Mouse (Mus musculus) stomach, embryonic 16.5 days (tissue): ENCODE data around the gene Gm2115. TPM values are rescaled to one million over a fixed set of nuclear protein-coding genes. Genes with fewer than 3 reads are reported as not detected.

ENCODE experiments used
- ATAC-seq: fragments of 200-750 bp; cut with Nextera tagmentation; 2 replicates; pipeline ENCODE4 v1.8.0; 2017; ENCODE audit warnings: moderate number of reproducible peaks, moderate TSS enrichment; ENCODE audit not compliant: insufficient read depth, low FRiP score
- H3K27ac ChIP-seq: fragments of 300-500 bp; sonication (generic); 2 replicates; pipeline ENCODE4 v1.5.1; 2014; ENCODE audit warnings: low read length
- H3K27me3 ChIP-seq: fragments of 300-500 bp; sonication (generic); 2 replicates; pipeline ENCODE4 v1.6.1; 2014; ENCODE audit warnings: low read length, control low read depth, mixed read lengths; ENCODE audit not compliant: control insufficient read depth, insufficient read depth
- H3K36me3 ChIP-seq: fragments of 300-500 bp; sonication (generic); 2 replicates; pipeline ENCODE4 v1.6.1; 2014; ENCODE audit warnings: low read length; ENCODE audit not compliant: control insufficient read depth, insufficient read depth
- H3K4me1 ChIP-seq: fragments of 300-500 bp; sonication (generic); 2 replicates; pipeline ENCODE4 v1.6.1; 2014; ENCODE audit warnings: low read length, control low read depth, mixed read lengths; ENCODE audit not compliant: control insufficient read depth, insufficient read depth
- H3K4me2 ChIP-seq: fragments of 300-500 bp; sonication (generic); 2 replicates; pipeline ENCODE4 v1.6.1; 2014; ENCODE audit warnings: low read depth, low read length, mixed read lengths
- H3K4me3 ChIP-seq: fragments of 300-500 bp; sonication (generic); replicated peaks from 2 replicates; pipeline ENCODE4 v1.5.1; 2014; ENCODE audit warnings: mild to moderate bottlenecking, low read length
- H3K9ac ChIP-seq: fragments of 300-500 bp; sonication (generic); 2 replicates; pipeline ENCODE4 v1.6.1; 2014; ENCODE audit warnings: low read length
- H3K9me3 ChIP-seq: fragments of 300-500 bp; sonication (generic); replicated peaks from 2 replicates; pipeline ENCODE4 v1.6.1; 2016; ENCODE audit warnings: low read length, control low read depth; ENCODE audit not compliant: control insufficient read depth
- WGBS: fragments of 180-500 bp; shearing (Covaris S2); extraction: QIAGEN DNeasy Blood & Tissue Kit; methylation state at CpG from one replicate; pipeline ENCODE4 v1.1.7; 2014; 5-methylcytosine and 5-hydroxymethylcytosine counted together
- polyA plus RNA-seq: library from polyadenylated mRNA; unstranded; fragments of >200 nt; fragmentation: Nextera tagmentation; extraction: Ambion mirVana; gene quantifications from 2 replicates; pipeline ENCODE4 v1.2.1, GENCODE M21; 2015

The Gm2115 gene
- polyA plus RNA-seq, 1 experiment from 2014 or later: 3.3 TPM

GRCm38 (mm10) chr7:84578841-84579240, 50.1 kb downstream of the Gm2115 start:
- Histone ChIP-seq H3K9ac (no peak overlapping the region), H3K36me3 (no peaks in the 10 kb centered on the region), H3K27me3 (no peaks in the 10 kb centered on the region), H3K9me3 (no peaks in the 10 kb centered on the region), H3K27ac (no peak overlapping the region), H3K4me2 (no peak overlapping the region), H3K4me3 (no peak overlapping the region), H3K4me1 (no peaks in the 10 kb centered on the region)
- no peak for ATAC-seq
- 73% methylated on average over 1 of the region's 1 CpGs for WGBS

- H3K36me3 ChIP-seq: no peaks in the 10 kb centered on the region
- H3K27ac ChIP-seq: no peak overlapping the region
- H3K9ac ChIP-seq: no peak overlapping the region
- H3K27me3 ChIP-seq: no peaks in the 10 kb centered on the region
- 82% methylated on average over 1 of the region's 1 CpGs for WGBS
- no peak overlapping the region for H3K4me3 ChIP-seq
- no peaks in the 10 kb centered on the region for H3K9me3 ChIP-seq
- no peak overlapping the region for H3K4me2 ChIP-seq
- no peaks in the 10 kb centered on the region for H3K4me1 ChIP-seq
- no peak for ATAC-seq
These were observed 51.0 kb downstream of the Gm2115 start for GRCm38 (mm10) chr7:84579769-84580168.

- no peaks in the 10 kb centered on the region for H3K36me3 ChIP-seq
- WGBS: 84% methylated on average over 4 of the region's 4 CpGs
- H3K4me3 ChIP-seq: no peak overlapping the region
- no peak for ATAC-seq
- no peaks in the 10 kb centered on the region for H3K27me3 ChIP-seq
- no peak overlapping the region for H3K4me2 ChIP-seq
- H3K27ac ChIP-seq: no peak overlapping the region
- H3K9me3 ChIP-seq: no peaks in the 10 kb centered on the region
- no peak overlapping the region for H3K9ac ChIP-seq
- H3K4me1 ChIP-seq: no peaks in the 10 kb centered on the region
These were observed 56.3 kb downstream of the Gm2115 start for GRCm38 (mm10) chr7:84585086-84585485.

GRCm38 (mm10) chr7:84586360-84587100, 57.8 kb downstream of the Gm2115 start:
- H3K4me2 ChIP-seq: no peak overlapping the region
- no peak for ATAC-seq
- 70% methylated on average over 3 of the region's 3 CpGs for WGBS

GRCm38 (mm10) chr7:84587101-84587783, 58.5 kb downstream of the Gm2115 start:
- Histone ChIP-seq H3K4me2 (no peak overlapping the region), H3K4me1 (no peaks in the 10 kb centered on the region), H3K9me3 (no peaks in the 10 kb centered on the region), H3K27ac (no peak overlapping the region), H3K9ac (no peak overlapping the region), H3K4me3 (no peak overlapping the region), H3K36me3 (no peaks in the 10 kb centered on the region), H3K27me3 (no peaks in the 10 kb centered on the region)
- ATAC-seq: peak; percentile 49; the same call in 1 of the 2 replicates
- 91% methylated on average over 5 of the region's 5 CpGs for WGBS

More at GRCm38 (mm10) chr7:84586360-84587100, 57.8 kb downstream of the Gm2115 start:
- no peaks in the 10 kb centered on the region for H3K9me3 ChIP-seq
- no peak overlapping the region for H3K4me3 ChIP-seq
- no peaks in the 10 kb centered on the region for H3K4me1 ChIP-seq
- no peak overlapping the region for H3K9ac ChIP-seq
- H3K27me3 ChIP-seq: no peaks in the 10 kb centered on the region
- no peaks in the 10 kb centered on the region for H3K36me3 ChIP-seq
- no peak overlapping the region for H3K27ac ChIP-seq

GRCm38 (mm10) chr7:84590622-84591021, 61.9 kb downstream of the Gm2115 start:
- ATAC-seq: no peak
- WGBS: 73% methylated on average over 2 of the region's 2 CpGs
- H3K4me3 ChIP-seq: no peak overlapping the region
- H3K36me3 ChIP-seq: no peaks in the 10 kb centered on the region
- H3K9me3 ChIP-seq: no peaks in the 10 kb centered on the region
- H3K4me1 ChIP-seq: 0 out of 2 replicates have a peak, but pooled peaks cover 2% of the 10 kb centered on the region
- no peak overlapping the region for H3K4me2 ChIP-seq
- no peak overlapping the region for H3K27ac ChIP-seq
- no peak overlapping the region for H3K9ac ChIP-seq
- no peaks in the 10 kb centered on the region for H3K27me3 ChIP-seq

GRCm38 (mm10) chr7:84591347-84591746, 62.6 kb downstream of the Gm2115 start:
- 76% methylated on average over 3 of the region's 3 CpGs for WGBS
- no peaks in the 10 kb centered on the region for H3K36me3 ChIP-seq
- no peaks in the 10 kb centered on the region for H3K9me3 ChIP-seq
- H3K4me1 ChIP-seq: 0 out of 2 replicates have a peak, but pooled peaks cover 2% of the 10 kb centered on the region
- H3K4me2 ChIP-seq: no peak overlapping the region
- no peaks in the 10 kb centered on the region for H3K27me3 ChIP-seq
- ATAC-seq: no peak
- no peak overlapping the region for H3K9ac ChIP-seq
- H3K4me3 ChIP-seq: no peak overlapping the region
- H3K27ac ChIP-seq: no peak overlapping the region

- H3K27ac ChIP-seq: no peak overlapping the region
- H3K9ac ChIP-seq: 0 out of 2 replicates have a peak overlapping the region, but pooled peaks have one; percentile 2
- H3K36me3 ChIP-seq: no peaks in the 10 kb centered on the region
- ATAC-seq: peak; percentile 56; the same call in 1 of the 2 replicates
- H3K4me1 ChIP-seq: 0 out of 2 replicates have a peak, but pooled peaks cover 2% of the 10 kb centered on the region
- H3K4me2 ChIP-seq: no peak overlapping the region
- H3K4me3 ChIP-seq: no peak overlapping the region
- 44% methylated on average over 8 of the region's 8 CpGs for WGBS
- no peaks in the 10 kb centered on the region for H3K27me3 ChIP-seq
- no peaks in the 10 kb centered on the region for H3K9me3 ChIP-seq
These were observed 65.5 kb downstream of the Gm2115 start for GRCm38 (mm10) chr7:84594087-84594916.
